Mouse (Mus musculus) ES-E14 (cell line): Measurements from ENCODE around the gene Galnt2. TPM values are rescaled to one million over a fixed set of nuclear protein-coding genes. Genes with fewer than 3 reads are reported as not detected.

Source experiments
- DNase-seq: peaks from one replicate; pipeline ENCODE4 v3.0.0-alpha.2; 2013; ENCODE audit warnings: low read depth, low spot score
- H3K27ac ChIP-seq: 2 replicates; pipeline ENCODE4 v1.5.1; 2012; ENCODE audit warnings: low read depth, mild to moderate bottlenecking, low read length, moderate library complexity, mixed read lengths; ENCODE audit not compliant: poor library complexity, insufficient read depth, severe bottlenecking
- H3K36me3 ChIP-seq: 2 replicates; pipeline ENCODE4 v1.6.1; 2012; ENCODE audit warnings: mild to moderate bottlenecking, low read length, moderate library complexity, mixed read lengths; ENCODE audit not compliant: control insufficient read depth, poor library complexity, insufficient read depth, severe bottlenecking
- H3K4me1 ChIP-seq, 2 experiments: fragments of 150-350 bp in 1 of 2; sonication (generic) in 1 of 2; 2 replicates each; pipeline ENCODE4 v1.6.1; 2012; ENCODE audit warnings: low read length in 2 of 2, mild to moderate bottlenecking in 1 of 2, mixed read lengths in 1 of 2; ENCODE audit not compliant: control insufficient read depth in 2 of 2, insufficient read depth in 2 of 2, poor library complexity in 1 of 2
- H3K4me3 ChIP-seq, 2 experiments: fragments of 150-350 bp in 1 of 2; sonication (generic) in 1 of 2; 2 replicates each; pipeline ENCODE4 v1.5.1; 2012; ENCODE audit warnings: low read length in 2 of 2, low read depth in 1 of 2, mild to moderate bottlenecking in 1 of 2, mixed read lengths in 1 of 2; ENCODE audit not compliant: insufficient read depth in 1 of 2, poor library complexity in 1 of 2, severe bottlenecking in 1 of 2
- H3K9ac ChIP-seq: 2 replicates; pipeline ENCODE4 v1.6.1; 2012; ENCODE audit warnings: low read depth, mild to moderate bottlenecking, low read length, mixed read lengths; ENCODE audit not compliant: poor library complexity, insufficient read depth, severe bottlenecking
- H3K9me3 ChIP-seq: fragments of 150-350 bp; sonication (generic); 2 replicates; pipeline ENCODE4 v1.6.1; 2012; ENCODE audit warnings: low read depth, mild to moderate bottlenecking, low read length; ENCODE audit not compliant: control insufficient read depth, insufficient read depth
- CHD2 ChIP-seq: IDR thresholded peaks from 2 replicates; pipeline ENCODE4 v1.6.1; 2014; ENCODE audit warnings: mild to moderate bottlenecking, low read depth, low read length, inconsistent platforms
- HCFC1 ChIP-seq: IDR thresholded peaks from 2 replicates; pipeline ENCODE4 v1.6.1; 2012; ENCODE audit warnings: low read length, inconsistent platforms, borderline replicate concordance; ENCODE audit not compliant: insufficient read depth
- MAFK ChIP-seq: IDR thresholded peaks from 2 replicates; pipeline ENCODE4 v1.6.1; 2014; ENCODE audit warnings: mild to moderate bottlenecking, low read depth, low read length, inconsistent platforms; ENCODE audit not compliant: insufficient read depth
- ZC3H11A ChIP-seq: IDR thresholded peaks from 2 replicates; pipeline ENCODE4 v1.6.1; 2012; ENCODE audit warnings: low read depth, mild to moderate bottlenecking, inconsistent platforms, low read length, borderline replicate concordance
- ZNF384 ChIP-seq: IDR thresholded peaks from 2 replicates; pipeline ENCODE4 v1.6.1; 2012; ENCODE audit warnings: low read depth, low read length, inconsistent platforms
- in situ Hi-C, 2 experiments: fragments of 600-800 bp; cut with MboI; formaldehyde crosslinking; loops; one replicate each; pipeline ENCODE4 v1.15.1; 2025; ENCODE audit warnings: low sequenced_read_pairs in 2 of 2, inconsistent platforms in 1 of 2; ENCODE audit not compliant: unreplicated experiment in 2 of 2
- total RNA-seq: library from RNA; depleted of rRNA; stranded (reverse); fragments of 300-350 nt; gene quantifications from 2 replicates; pipeline ENCODE4 v1.2.3, GENCODE M21; 2012

Galnt2 gene
- total RNA-seq, 1 experiment = 45.6 TPM

DNA sequence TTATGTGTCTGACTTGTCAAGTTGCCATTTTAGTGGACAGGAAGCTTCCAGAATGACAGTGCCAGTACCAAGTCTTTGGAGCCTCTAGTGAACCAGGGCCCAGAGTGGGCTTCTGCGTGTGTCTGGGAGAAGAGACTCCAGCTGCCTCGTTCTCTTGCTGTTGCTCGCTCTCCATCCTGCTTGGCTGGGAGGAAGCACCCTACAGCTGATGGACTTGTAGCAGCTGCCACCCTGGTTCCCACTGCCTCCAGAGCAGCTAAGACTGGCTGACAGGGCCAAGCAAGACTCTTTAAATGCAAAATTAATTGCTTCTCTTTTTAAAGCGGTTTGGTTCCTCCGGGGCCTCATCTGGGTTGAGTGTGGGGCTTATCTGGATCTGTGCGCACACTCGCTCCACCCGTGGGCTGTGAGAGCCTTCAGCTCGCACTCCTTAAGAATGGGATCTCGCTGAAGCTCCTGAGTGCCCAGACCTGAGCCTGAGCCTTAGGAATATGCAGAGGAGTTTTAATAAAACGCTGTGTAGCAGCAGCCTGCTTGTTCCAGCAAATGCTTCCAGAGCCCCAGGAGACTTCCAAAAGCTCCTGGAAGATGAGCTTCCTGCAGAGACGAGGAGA, 90.1 kb downstream of the Galnt2 start:
- Histone ChIP-seq H3K4me3 (no peak overlapping the region), H3K4me1 (no peaks in the 10 kb centered on the region), H3K27ac (no peak overlapping the region), H3K36me3 (peaks cover 5% of the 10 kb centered on the region; the same call in 1 of the 2 replicates), H3K9me3 (no peaks in the 10 kb centered on the region), H3K9ac (no peak overlapping the region)
- TF ChIP-seq ZNF384 (no peak), HCFC1 (no peak), ZC3H11A (no peak), CHD2 (no peak), MAFK (no peak)
- in situ Hi-C loops = no loop called here
- DNase-seq = no peak

- H3K4me1 ChIP-seq = no peaks in the 10 kb centered on the region
- peaks cover 10% of the 10 kb centered on the region; the same call in 1 of the 2 replicates for H3K36me3 ChIP-seq
- H3K27ac ChIP-seq = no peak overlapping the region
- no peak overlapping the region for H3K9ac ChIP-seq
- H3K4me3 ChIP-seq = no peak overlapping the region
- H3K9me3 ChIP-seq = no peaks in the 10 kb centered on the region
- TF ChIP-seq HCFC1 = no peak
- TF ChIP-seq MAFK = no peak
- no peak for TF ChIP-seq ZNF384
- no peak for TF ChIP-seq ZC3H11A
- TF ChIP-seq CHD2 = no peak
- in situ Hi-C loops = no loop called here
- DNase-seq = no peak
Observed at GRCm38 (mm10) chr8:124323356-124323755, 92.2 kb downstream of the Galnt2 start.

GRCm38 (mm10) chr8:124328259-124328658, 97.1 kb downstream of the Galnt2 start:
- DNase-seq = no peak
- in situ Hi-C loops = no loop called here
- Histone ChIP-seq H3K4me1 (0 out of 4 replicates have a peak, but pooled peaks cover 0 to 2% of the 10 kb centered on the region in 2 experiments), H3K9ac (no peak overlapping the region), H3K36me3 (peaks cover 15% of the 10 kb centered on the region; the same call in 1 of the 2 replicates), H3K4me3 (no peak overlapping the region), H3K27ac (no peak overlapping the region), H3K9me3 (no peaks in the 10 kb centered on the region)
- no peak for TF ChIP-seq ZC3H11A

DNA sequence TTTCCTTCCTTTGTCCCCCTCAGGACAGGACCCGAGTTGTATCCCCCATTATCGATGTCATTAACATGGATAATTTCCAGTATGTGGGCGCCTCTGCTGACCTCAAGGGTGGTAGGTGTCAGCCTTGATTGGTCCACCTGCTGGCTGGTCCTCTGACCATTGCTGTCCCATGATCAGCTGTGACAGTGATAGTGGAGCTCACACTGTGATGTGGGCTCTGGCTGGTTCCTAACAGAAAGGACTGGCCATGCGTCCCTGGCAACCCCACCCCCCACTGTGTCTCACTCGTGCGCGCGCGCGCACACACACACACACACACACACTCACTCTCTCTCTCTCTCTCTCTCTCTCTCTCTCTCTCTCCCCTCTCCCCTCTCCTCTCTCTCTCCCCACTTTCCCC, 98.5 kb downstream of the Galnt2 start:
- Histone ChIP-seq H3K4me3 (no peak overlapping the region), H3K9me3 (no peaks in the 10 kb centered on the region), H3K4me1 (0 out of 4 replicates have a peak, but pooled peaks cover 0 to 2% of the 10 kb centered on the region in 2 experiments), H3K36me3 (peaks cover 22% of the 10 kb centered on the region; the same call in 1 of the 2 replicates), H3K27ac (no peak overlapping the region), H3K9ac (no peak overlapping the region)
- TF ChIP-seq CHD2 = no peak
- no peak for TF ChIP-seq HCFC1
- TF ChIP-seq ZC3H11A = no peak
- no peak for TF ChIP-seq ZNF384
- no peak for TF ChIP-seq MAFK
- no peak for DNase-seq
- in situ Hi-C loops = no loop called here

GRCm38 (mm10) chr8:124330433-124330832, 99.2 kb downstream of the Galnt2 start:
- Histone ChIP-seq H3K4me1 (0 out of 4 replicates have a peak, but pooled peaks cover 0 to 2% of the 10 kb centered on the region in 2 experiments), H3K9ac (no peak overlapping the region), H3K27ac (no peak overlapping the region), H3K9me3 (no peaks in the 10 kb centered on the region), H3K4me3 (no peak overlapping the region), H3K36me3 (peaks cover 22% of the 10 kb centered on the region; the same call in 1 of the 2 replicates)
- in situ Hi-C loops = no loop called here
- no peak for DNase-seq
- no peak for TF ChIP-seq MAFK
- no peak for TF ChIP-seq ZC3H11A
- no peak for TF ChIP-seq HCFC1
- no peak for TF ChIP-seq ZNF384
- TF ChIP-seq CHD2 = no peak
